Mouse (Mus musculus) intestine, embryonic 14.5 days (tissue): ENCODE data around the gene Rslcan18. TPM values are rescaled to one million over a fixed set of nuclear protein-coding genes. Genes with fewer than 3 reads are reported as not detected.

Source experiments
- ATAC-seq: fragments of 200-750 bp; cut with Nextera tagmentation; replicated peaks from 2 replicates; pipeline ENCODE4 v1.8.0; 2017; ENCODE audit warnings: low read depth, moderate number of reproducible peaks, moderate TSS enrichment, moderate library complexity; ENCODE audit not compliant: low FRiP score, low TSS enrichment
- DNase-seq: peaks from one replicate; pipeline ENCODE4 v3.0.0-alpha.2; 2018; ENCODE audit warnings: low spot score
- H3K27ac ChIP-seq: fragments of 300-500 bp; sonication (generic); 2 replicates; pipeline ENCODE4 v1.5.1; 2014; ENCODE audit warnings: low read depth, mild to moderate bottlenecking, control low read depth
- H3K27me3 ChIP-seq: fragments of 300-500 bp; sonication (generic); replicated peaks from 2 replicates; pipeline ENCODE4 v1.6.1; 2014; ENCODE audit warnings: low read length, control low read depth; ENCODE audit not compliant: control insufficient read depth, insufficient read depth
- H3K36me3 ChIP-seq: fragments of 300-500 bp; sonication (generic); 2 replicates; pipeline ENCODE4 v1.6.1; 2014; ENCODE audit warnings: low read length, control low read depth; ENCODE audit not compliant: control insufficient read depth, insufficient read depth
- H3K4me1 ChIP-seq: fragments of 300-500 bp; sonication (generic); replicated peaks from 2 replicates; pipeline ENCODE4 v1.6.1; 2014; ENCODE audit warnings: low read length, control low read depth, mixed read lengths; ENCODE audit not compliant: control insufficient read depth, insufficient read depth
- H3K4me2 ChIP-seq: fragments of 300-500 bp; sonication (generic); 2 replicates; pipeline ENCODE4 v1.6.1; 2014; ENCODE audit warnings: low read length
- H3K4me3 ChIP-seq: fragments of 300-500 bp; sonication (generic); 2 replicates; pipeline ENCODE4 v1.5.1; 2014; ENCODE audit warnings: low read depth, low read length, control low read depth, mixed read lengths
- H3K9ac ChIP-seq: fragments of 300-500 bp; sonication (generic); 2 replicates; pipeline ENCODE4 v1.6.1; 2014; ENCODE audit warnings: mild to moderate bottlenecking, low read length
- H3K9me3 ChIP-seq: fragments of 300-500 bp; sonication (generic); 2 replicates; pipeline ENCODE4 v1.6.1; 2016; ENCODE audit warnings: low read length, control low read depth; ENCODE audit not compliant: control insufficient read depth
- WGBS: fragments of 180-500 bp; shearing (Covaris S2); extraction: QIAGEN DNeasy Blood & Tissue Kit; methylation state at CpG from one replicate; pipeline ENCODE4 v1.1.7; 2014; 5-methylcytosine and 5-hydroxymethylcytosine counted together
- polyA plus RNA-seq: library from polyadenylated mRNA; unstranded; fragments of >200 nt; fragmentation: Nextera tagmentation; extraction: Ambion mirVana; gene quantifications from 2 replicates; pipeline ENCODE4 v1.2.1, GENCODE M21; 2014

The Rslcan18 gene
- polyA plus RNA-seq, 1 experiment from 2014 or later = 0.28 TPM

DNA sequence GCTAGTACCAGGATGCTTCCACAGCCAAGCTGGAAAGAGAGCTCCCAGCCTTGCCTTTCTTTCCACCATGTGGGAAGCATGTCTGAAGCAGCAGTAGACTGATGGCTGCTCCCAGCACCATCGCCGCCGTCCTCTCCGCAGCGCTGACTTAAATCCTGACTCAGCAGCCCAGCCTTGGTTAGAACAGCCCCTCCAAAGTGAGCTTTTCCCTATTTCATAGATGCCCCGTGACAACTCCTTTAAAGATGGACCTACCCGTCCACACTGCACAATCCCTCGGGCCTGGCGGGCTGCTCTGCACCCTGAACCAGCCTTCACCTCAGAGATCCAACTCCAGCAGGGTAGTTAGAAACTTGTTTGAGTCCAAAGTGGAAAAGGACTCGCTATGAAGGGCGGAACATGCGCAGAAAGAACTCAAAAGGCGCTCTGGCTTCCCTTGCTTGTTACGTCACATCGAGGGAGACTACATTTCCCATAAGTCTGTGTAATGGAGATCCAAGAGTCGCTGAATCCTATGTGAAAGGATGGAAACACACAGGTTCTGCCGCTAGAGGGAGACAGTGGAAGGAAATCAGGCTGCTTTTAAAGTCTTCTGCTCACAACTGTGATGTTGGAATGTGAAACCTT, 7.8 kb downstream of the Rslcan18 start, which contains the start of gene Gm28557:
Gene Gm28557, minus strand, starts transcription at position 411 of the 627 bp plus-strand sequence.
- ATAC-seq (peak; percentile 95), DNase-seq (peak; percentile 88)
- WGBS = 0% methylated on average over 17 of the region's 17 CpGs

DNA sequence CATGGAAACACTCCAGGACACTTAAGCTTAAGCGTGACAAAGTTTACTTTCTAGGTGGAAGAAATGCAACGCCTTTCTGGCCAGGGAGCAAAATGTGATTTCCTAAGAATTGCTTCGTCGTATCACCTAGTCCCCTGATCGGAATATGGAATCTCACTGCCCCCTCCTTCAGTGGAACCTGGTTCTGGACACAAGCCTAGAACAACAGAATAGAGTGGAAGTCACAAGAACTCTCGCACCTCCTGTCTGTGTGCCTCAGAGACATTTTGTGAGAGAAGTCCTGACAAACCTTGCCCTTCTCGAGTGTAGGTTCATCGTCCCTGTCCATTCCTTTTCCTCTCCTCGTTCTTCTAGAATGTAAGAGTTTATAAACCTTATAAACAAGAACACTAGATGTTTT, 8.4 kb downstream of the Rslcan18 start:
- H3K9me3 ChIP-seq = 0 out of 2 replicates have a peak, but pooled peaks cover 5% of the 10 kb centered on the region
- no peaks in the 10 kb centered on the region for H3K27me3 ChIP-seq
- DNase-seq (no peak), ATAC-seq (no peak)
- H3K27ac ChIP-seq = peak overlapping the region; percentile 82
- H3K4me3 ChIP-seq = peak overlapping the region; percentile 53
- H3K4me2 ChIP-seq = peak overlapping the region; percentile 55
- H3K9ac ChIP-seq = peak overlapping the region; percentile 55
- H3K4me1 ChIP-seq = peaks cover 5% of the 10 kb centered on the region; the same call in 1 of the 2 replicates
- H3K36me3 ChIP-seq = 0 out of 2 replicates have a peak, but pooled peaks cover 9% of the 10 kb centered on the region
- WGBS = 50% methylated on average over 9 of the region's 9 CpGs

More for the DNA sequence above, 7.8 kb downstream of the Rslcan18 start, which contains the start of gene Gm28557:
- Histone ChIP-seq H3K4me1 (peaks cover 5% of the 10 kb centered on the region; the same call in 1 of the 2 replicates), H3K4me2 (peak within 1 kb of the TSS; percentile 55), H3K27ac (peak within 1 kb of the TSS; percentile 82), H3K9ac (peak within 1 kb of the TSS; percentile 55), H3K4me3 (peak within 1 kb of the TSS; percentile 53), H3K27me3 (no peaks in the 10 kb centered on the region), H3K36me3 (0 out of 2 replicates have a peak, but pooled peaks cover 9% of the 10 kb centered on the region), H3K9me3 (0 out of 2 replicates have a peak, but pooled peaks cover 5% of the 10 kb centered on the region)

DNA sequence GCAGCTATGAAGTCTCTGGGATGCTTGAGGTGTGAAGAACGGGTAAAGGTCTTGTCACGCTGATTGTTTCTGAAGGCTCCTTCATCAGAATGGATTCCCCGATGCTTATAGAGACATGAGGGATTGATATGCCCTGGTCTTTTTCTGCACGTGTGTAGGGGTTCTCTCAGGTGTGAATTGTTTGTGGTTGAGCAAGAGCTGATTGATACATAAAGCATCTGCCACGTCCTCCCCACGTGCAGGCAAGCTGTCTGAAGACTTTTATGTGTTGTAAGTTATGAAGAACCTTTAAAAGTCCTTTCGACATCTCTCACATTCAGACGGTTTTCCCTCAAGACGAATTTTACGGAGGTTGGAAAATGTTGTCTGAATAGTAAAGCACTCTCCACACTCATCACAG, 18.2 kb downstream of the Rslcan18 start, which contains the start of gene Zfp708:
Gene Zfp708, minus strand, starts transcription at position 101 of the 400 bp plus-strand sequence.
- no peak within 1 kb of the TSS for H3K27ac ChIP-seq
- DNase-seq (no peak), ATAC-seq (no peak)
- H3K9me3 ChIP-seq = no peaks in the 10 kb centered on the region
- H3K4me3 ChIP-seq = no peak within 1 kb of the TSS
- no peak within 1 kb of the TSS for H3K4me2 ChIP-seq
- 89% methylated on average over 10 of the region's 10 CpGs for WGBS
- H3K27me3 ChIP-seq = no peaks in the 10 kb centered on the region
- peaks cover 6% of the 10 kb centered on the region; the same call in 1 of the 2 replicates for H3K36me3 ChIP-seq
- H3K4me1 ChIP-seq = no peaks in the 10 kb centered on the region
- no peak within 1 kb of the TSS for H3K9ac ChIP-seq

DNA sequence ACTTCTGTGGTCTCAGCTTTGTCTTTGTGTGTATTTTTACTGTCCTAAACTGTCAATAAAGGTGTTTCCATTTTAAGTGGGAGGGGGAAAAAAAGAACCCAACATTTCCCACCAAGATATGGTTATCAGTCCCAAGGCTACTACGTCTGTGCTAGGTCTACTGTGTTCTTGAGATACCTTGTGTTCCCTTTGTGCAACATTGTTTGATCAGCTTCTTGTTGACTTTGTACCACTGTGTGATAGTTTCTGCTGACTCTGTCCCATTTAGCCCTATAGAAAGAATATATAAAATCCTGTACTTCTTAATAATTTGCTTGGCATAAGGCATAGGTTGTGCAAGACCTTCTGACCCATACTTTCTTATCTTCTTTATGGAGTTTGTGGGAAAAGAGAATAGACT, 25.9 kb downstream of the Rslcan18 start:
- DNase-seq = no peak
- Histone ChIP-seq H3K9me3 (no peaks in the 10 kb centered on the region), H3K4me2 (no peak overlapping the region), H3K27ac (no peak overlapping the region), H3K9ac (no peak overlapping the region), H3K27me3 (no peaks in the 10 kb centered on the region), H3K4me1 (no peaks in the 10 kb centered on the region), H3K36me3 (0 out of 2 replicates have a peak, but pooled peaks cover 5% of the 10 kb centered on the region), H3K4me3 (no peak overlapping the region)
- 76% methylated on average over 1 of the region's 1 CpGs for WGBS
- ATAC-seq = no peak

DNA sequence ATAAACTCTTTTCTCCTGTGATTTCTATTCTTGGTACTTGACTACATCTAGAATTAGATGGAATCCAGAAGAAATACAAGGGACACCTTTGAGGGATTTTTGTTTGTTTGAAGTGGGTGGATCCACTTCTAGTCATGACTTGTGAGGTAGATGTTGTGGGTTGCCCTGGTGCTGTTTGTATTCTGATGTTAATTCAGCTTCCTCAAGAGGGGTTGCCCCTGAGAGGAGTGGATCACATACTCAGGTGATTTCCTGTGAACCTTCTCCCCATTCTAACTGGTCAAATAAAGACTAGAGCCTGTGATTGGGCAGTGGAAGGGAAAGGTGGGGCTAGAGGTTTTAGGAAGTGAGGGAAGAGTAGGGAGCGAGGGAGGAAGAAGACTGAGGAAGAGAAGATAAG, 34.1 kb downstream of the Rslcan18 start:
- Histone ChIP-seq H3K27me3 (no peaks in the 10 kb centered on the region), H3K9me3 (no peaks in the 10 kb centered on the region), H3K4me1 (no peaks in the 10 kb centered on the region; the same call in 1 of the 2 replicates), H3K4me2 (peak overlapping the region; percentile 59), H3K36me3 (peaks cover 6% of the 10 kb centered on the region; the same call in 1 of the 2 replicates), H3K9ac (peak overlapping the region; percentile 65; the same call in 1 of the 2 replicates), H3K27ac (peak overlapping the region; percentile 89; the same call in 1 of the 2 replicates), H3K4me3 (peak overlapping the region; percentile 67)
- 88% methylated on average over 1 of the region's 1 CpGs for WGBS
- ATAC-seq (no peak), DNase-seq (no peak)

DNA sequence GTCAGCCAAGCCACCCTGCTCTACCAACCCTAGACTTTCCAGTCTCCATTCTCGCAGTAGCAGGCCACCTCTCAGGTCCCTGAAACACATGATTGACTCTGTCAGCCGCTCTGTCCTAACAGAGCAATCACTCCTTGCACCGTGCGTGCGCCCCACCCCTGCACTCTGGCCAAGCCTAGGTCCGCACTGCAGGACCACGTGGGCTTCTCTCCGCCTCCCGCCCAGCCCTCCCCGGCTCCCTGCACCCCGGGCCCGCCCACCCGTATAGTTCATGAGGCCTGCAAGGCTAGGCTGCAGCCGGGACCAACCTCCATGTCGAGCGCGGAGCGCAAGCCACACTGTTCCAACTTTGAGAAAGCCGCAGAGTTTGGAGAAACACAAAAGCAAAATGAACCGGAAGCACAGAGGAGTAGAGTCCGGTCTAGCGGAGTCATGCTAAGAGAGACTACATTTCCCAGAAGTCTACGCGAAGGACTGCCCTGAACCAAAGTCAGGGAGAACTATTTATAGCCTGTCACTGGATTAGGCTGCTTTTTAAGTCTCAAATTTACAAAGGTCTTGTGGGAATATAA, 34.8 kb downstream of the Rslcan18 start:
- WGBS = under 1% methylated on average over 24 of the region's 24 CpGs
- no peaks in the 10 kb centered on the region for H3K27me3 ChIP-seq
- H3K4me3 ChIP-seq = peak overlapping the region; percentile 67
- peaks cover 6% of the 10 kb centered on the region; the same call in 1 of the 2 replicates for H3K36me3 ChIP-seq
- H3K9ac ChIP-seq = peak overlapping the region; percentile 65
- H3K27ac ChIP-seq = peak overlapping the region; percentile 89
- peak; percentile 99 for ATAC-seq
- H3K9me3 ChIP-seq = no peaks in the 10 kb centered on the region
- H3K4me2 ChIP-seq = peak overlapping the region; percentile 59
- no peaks in the 10 kb centered on the region; the same call in 1 of the 2 replicates for H3K4me1 ChIP-seq
- DNase-seq = peak; percentile 87

DNA sequence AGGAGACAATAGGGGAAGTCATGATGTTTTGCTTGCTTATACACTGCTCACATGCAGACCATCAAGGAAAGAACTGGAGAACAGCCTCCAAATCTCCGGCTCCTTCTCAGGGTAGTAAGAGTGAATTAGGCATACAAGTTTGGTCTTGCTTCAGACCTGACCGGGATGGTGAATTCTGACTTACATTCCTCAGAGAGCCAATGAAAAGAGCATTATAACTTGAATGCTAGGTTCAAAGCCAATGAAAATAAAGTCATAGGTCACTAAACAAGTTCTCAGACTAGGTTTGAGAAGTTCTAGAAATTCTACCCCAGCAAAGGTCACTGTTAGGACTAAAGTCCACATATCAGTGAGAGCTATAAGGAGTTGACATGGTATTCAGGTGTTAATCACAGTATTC, 38.8 kb downstream of the Rslcan18 start:
- peaks cover 26% of the 10 kb centered on the region for H3K36me3 ChIP-seq
- no peak overlapping the region for H3K9ac ChIP-seq
- H3K4me1 ChIP-seq = no peaks in the 10 kb centered on the region; the same call in 1 of the 2 replicates
- no peak for ATAC-seq
- no peak for DNase-seq
- 100% methylated on average over 2 of the region's 2 CpGs for WGBS
- H3K27ac ChIP-seq = no peak overlapping the region
- H3K4me2 ChIP-seq = no peak overlapping the region
- H3K9me3 ChIP-seq = peaks cover 8% of the 10 kb centered on the region; the same call in 1 of the 2 replicates
- no peak overlapping the region for H3K4me3 ChIP-seq
- no peaks in the 10 kb centered on the region for H3K27me3 ChIP-seq

DNA sequence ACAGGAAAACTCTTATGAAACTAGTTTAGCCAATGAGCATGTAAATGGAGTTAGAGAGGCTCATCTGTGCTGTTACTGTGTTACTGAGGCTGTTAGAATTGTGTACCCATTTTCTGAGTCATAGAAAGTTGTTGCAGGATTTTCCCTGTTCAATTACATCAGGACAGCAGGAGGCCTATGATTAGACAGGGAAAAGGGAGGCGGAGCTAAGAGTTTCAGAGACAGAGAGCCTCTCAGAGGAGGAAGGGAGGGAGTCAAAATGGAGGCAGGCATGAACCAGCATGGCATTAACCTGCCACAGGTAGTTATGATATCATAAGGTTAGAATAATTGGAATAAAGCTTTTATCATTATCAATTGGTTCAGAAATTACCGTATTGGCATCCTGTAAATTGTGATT, 43.3 kb downstream of the Rslcan18 start:
- Histone ChIP-seq H3K27ac (no peak overlapping the region), H3K9ac (no peak overlapping the region), H3K9me3 (peaks cover 26% of the 10 kb centered on the region), H3K4me1 (no peaks in the 10 kb centered on the region), H3K4me2 (no peak overlapping the region), H3K4me3 (no peak overlapping the region), H3K27me3 (no peaks in the 10 kb centered on the region), H3K36me3 (peaks cover 43% of the 10 kb centered on the region)
- 90% methylated on average over 2 of the region's 2 CpGs for WGBS
- ATAC-seq (no peak), DNase-seq (no peak)
